Mouse (Mus musculus) right cerebral cortex, postnatal 14 days (tissue): ENCODE results near the gene Gstm4.
"Not testable (repeated sequence)": the region's sequence is repeated elsewhere in the genome, so short reads cannot be mapped to it uniquely, and the experiment has no call there.

ENCODE experiments used
- DNase-seq: peaks from one replicate; pipeline ENCODE4 v3.0.0; 2022

Gene Gstm4

GRCm38 (mm10) chr3:108069231-108069870, 24.7 kb upstream of the Gstm4 start:
- no peak for DNase-seq

GRCm38 (mm10) chr3:108068826-108069225, 24.1 kb upstream of the Gstm4 start:
- no peak for DNase-seq

DNA sequence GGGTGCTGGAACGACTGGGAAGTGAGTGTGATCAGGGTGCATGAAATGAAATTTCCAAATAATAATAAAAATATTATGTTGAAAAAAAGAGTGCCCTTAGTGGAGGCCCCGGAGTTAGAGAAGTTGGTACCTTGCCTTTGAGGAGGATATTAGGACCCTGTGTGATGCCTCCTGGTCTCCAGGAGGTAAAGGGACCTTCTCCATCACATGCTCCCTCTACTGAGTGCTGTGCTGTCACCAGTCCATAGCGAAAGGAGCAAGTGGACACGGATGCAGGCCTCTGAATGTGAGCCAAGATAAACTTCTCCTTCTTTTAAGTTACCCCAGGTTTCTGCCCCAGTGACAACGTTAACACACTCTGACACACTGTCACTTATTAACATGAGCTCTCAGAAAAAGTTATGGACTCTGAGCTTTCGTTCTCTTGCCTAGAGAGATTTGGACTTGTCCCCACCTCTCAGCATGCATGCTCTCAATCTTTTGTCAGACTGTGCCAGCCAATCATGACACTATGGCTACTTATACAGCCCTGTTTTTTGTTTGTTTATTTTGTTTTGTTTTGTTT, 22.8 kb upstream of the Gstm4 start:
- DNase-seq = no peak

DNA sequence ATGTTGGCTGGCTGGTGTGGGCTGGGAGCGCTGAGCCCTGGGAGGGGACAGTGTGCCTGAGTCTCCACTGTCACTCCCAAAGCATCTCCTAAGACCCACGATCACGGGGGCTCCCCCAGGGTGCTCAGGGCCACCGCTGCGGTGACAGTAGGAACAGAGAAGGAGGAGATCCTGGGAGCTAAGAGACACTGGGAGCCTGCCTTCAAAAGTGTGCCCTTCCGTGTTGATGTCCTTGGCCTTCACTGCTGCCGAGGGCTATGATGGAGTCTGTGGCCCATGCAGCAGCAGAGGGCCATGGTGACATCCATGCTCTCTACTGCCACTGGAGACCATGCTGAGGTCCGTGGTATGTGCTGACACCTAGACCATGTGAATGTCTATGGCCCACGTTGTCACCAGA, 20.9 kb upstream of the Gstm4 start:
- DNase-seq = no peak

DNA sequence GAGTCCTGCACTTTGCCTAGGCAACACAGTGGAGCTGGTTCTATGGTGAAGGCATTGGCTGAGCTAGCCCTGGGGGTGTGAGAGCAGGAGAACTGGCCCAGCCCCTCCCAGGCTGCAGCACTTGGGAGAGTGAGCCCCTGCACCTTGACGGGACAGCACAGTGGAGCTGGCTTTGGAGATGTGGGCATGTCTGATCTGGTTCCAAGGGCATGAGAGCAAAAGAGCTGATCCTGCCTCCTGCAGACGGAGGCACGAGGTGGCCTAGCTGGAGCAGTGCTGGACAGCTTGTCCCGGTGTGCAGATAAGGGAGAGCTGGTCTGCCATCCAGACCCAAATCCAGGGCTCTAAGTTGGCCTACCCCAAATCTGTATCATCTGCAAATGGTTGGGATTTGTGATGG, 20.0 kb upstream of the Gstm4 start:
- DNase-seq = no peak

GRCm38 (mm10) chr3:108062648-108063047, 18.0 kb upstream of the Gstm4 start:
- no peak for DNase-seq

- peak; percentile 54 for DNase-seq
These were observed 16.7 kb upstream of the Gstm4 start for GRCm38 (mm10) chr3:108061420-108061819.

DNA sequence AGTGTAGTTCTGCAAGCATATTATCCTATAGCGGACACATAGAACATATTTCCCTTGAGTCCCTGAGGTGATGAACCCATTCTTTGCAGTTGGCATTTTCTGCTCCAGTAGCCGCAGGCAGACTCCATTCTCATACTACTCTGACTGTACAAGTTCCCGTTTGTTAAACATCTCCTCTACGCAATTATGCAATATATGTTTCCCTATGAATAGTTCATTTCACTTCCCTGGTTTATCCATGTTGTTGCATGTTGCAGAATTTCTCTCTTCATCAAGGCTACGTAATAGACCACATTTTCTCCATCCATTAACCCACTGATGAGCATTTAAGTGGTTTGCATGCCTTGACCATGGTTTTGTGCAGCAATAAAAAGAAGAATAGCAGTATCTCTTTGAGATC, 5.8 kb upstream of the Gstm4 start:
- DNase-seq = no peak

GRCm38 (mm10) chr3:108048306-108048705, 3.6 kb upstream of the Gstm4 start:
- DNase-seq = no peak

DNA sequence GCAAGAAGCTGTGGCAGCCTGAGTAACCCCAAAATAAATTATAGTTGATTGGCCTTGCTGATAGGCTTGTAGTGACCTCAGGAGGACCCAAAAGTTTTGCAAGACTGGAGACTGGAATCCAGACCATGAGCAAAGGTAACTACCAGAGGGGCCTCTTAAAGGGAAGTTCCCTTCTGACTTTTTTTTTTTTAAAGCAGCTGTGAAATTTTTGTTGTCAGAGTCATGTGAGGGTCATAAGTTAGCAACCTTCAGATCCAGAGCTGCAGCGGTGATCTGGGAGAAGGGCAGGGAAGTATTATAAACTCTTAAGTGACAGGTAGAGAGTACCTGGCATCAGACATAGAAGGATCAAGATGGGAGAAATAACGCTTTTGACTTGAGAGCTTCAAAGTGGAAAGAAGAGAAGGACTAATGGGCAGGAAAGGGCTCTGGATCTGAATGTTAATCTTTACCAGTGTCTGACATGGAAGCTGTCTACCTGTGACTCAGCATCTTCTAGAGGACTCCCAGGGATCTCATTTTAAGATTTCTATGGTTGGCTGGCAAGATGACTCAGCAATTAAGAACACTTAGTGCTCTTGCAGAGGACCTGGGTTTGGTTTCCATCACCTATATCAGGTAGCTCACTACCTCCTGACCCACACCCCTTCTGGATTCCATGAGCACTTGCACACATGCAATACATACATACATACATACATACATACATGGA, 2.4 kb upstream of the Gstm4 start:
- DNase-seq = no peak

GRCm38 (mm10) chr3:108033156-108033555, 11.5 kb downstream of the Gstm4 start:
- DNase-seq = no peak

- DNase-seq = no peak
These were observed 12.6 kb downstream of the Gstm4 start for GRCm38 (mm10) chr3:108032113-108032512.

GRCm38 (mm10) chr3:108028641-108029365, 15.9 kb downstream of the Gstm4 start:
- DNase-seq = no peak

- no peak for DNase-seq
These were observed 18.1 kb downstream of the Gstm4 start for GRCm38 (mm10) chr3:108026597-108026996.

GRCm38 (mm10) chr3:108026049-108026448, 18.6 kb downstream of the Gstm4 start:
- DNase-seq = no peak

GRCm38 (mm10) chr3:108025318-108025717, 19.4 kb downstream of the Gstm4 start:
- DNase-seq = no peak

- DNase-seq = no peak
These were observed 22.0 kb downstream of the Gstm4 start for GRCm38 (mm10) chr3:108022650-108023049.

GRCm38 (mm10) chr3:108020351-108021022, 24.2 kb downstream of the Gstm4 start:
- not testable (repeated sequence) for DNase-seq

- not testable (repeated sequence) for DNase-seq
These were observed 25.5 kb downstream of the Gstm4 start for GRCm38 (mm10) chr3:108019226-108019625.

DNA sequence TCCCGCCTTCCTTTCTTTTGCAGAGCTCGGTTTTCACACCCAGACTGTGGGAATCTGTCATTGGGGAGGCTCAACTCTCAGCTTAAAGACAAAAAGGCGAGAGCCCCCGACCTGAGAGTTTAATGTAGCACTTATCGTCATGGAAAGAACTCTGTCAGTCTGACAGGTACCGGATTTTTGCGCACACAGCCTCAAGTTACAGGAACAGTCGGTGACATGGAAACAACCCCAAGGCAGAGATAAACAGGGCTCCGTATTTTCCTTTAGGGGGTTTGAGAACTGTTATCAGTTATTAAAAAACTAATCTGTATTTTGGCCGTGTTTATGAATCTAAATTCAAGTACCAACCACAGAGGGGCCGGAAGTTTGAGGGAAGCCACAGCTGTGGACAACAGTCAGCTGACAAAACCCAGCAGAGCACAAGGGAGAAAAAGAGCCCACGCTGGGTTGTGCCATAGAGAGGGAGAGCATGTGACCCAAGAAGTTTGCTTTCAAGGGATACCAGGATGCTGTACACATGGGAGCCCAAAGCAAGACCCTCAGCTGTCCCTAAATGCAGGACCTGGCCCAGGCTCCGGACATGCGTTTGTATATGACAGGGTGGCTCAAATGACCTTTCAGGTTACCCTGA, 26.4 kb downstream of the Gstm4 start:
- no peak for DNase-seq

GRCm38 (mm10) chr3:108017473-108018189, 27.1 kb downstream of the Gstm4 start, which contains the start of gene Gstm1:
Gstm1 (minus strand) TSS chr3:108017973.
- peak; percentile 95 for DNase-seq

DNA sequence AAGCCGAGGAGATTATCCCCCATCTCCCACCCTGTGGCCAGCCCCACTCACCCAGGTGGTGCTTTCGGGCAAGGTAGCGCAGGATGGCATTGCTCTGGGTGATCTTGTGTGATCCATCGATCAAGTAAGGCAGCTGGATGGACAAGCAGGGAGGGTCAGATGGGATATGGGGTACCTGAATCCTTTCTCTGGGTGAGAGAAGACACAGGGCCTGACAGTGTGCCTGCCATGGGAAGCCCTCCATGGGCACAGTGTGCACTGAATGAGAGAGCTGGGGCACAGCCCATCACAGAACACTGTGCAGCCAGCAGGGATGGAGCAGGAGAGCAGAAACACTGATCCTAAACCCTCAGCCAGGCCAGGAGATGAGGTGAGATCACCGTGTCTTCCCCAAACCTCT, 28.2 kb downstream of the Gstm4 start:
- DNase-seq = not testable (repeated sequence)
